10 mouse cellular contexts compared by ENCODE assay signal in the genomic region with DNA sequence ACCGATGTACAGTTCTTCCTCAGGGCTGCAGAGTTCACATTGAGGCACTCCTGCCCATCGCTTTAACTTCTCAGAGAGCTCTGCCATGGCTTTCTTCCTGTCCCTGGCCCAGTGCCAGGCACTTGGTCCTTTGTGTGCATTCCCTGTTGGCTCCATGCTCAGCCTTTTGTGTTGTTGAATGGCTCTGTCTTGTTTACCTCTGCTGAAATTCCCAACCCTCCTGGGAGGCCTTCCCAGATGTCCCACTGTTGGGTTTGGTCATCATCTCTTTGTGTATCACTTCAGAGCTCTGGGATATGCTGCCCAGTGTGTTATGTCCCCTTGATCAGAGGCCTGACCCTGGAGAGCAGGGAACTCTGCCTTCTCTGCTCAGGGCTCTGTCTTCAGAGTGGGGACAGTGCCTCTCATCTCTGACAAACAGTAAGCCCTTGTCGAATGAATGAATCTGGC.
A peak's percentile ranks its signal among the peaks of the same experiment; 100 is the strongest.
DNase-seq lines count a peak whose midpoint lies in the region; ATAC-seq and TF ChIP-seq lines count a peak whose summit lies in the region.
"Had no signal": no experiment of that assay in that cellular context is flagged by ENCODE, and none has a peak within 500 bp of the region (broad histone marks: within the 10 kb centered on the region; RNA-seq: fewer than 3 reads in every experiment).

No protein-coding gene starts in this region.

- no peak overlapping the region for H3K4me2 ChIP-seq in neural tube, embryonic 11.5 days (ENCODE audit: low read depth)
- no peak overlapping the region for H3K4me2 ChIP-seq in forebrain, embryonic 14.5 days (ENCODE audit: low read length)
- H3K4me2 ChIP-seq in midbrain, embryonic 11.5 days: no peak overlapping the region
- no peak overlapping the region for H3K4me2 ChIP-seq in stomach, postnatal 0 days (replicated peaks; ENCODE audit: low read depth)
- H3K4me2 ChIP-seq: liver, embryonic 15.5 days had no signal

- WGBS in neural tube, embryonic 11.5 days: 55% methylated on average over 3 of the region's 3 CpGs
- WGBS in forebrain, embryonic 14.5 days: 7% methylated on average over 3 of the region's 3 CpGs
- WGBS in midbrain, embryonic 11.5 days: 55% methylated on average over 3 of the region's 3 CpGs
- WGBS in stomach, postnatal 0 days: 57% methylated on average over 3 of the region's 3 CpGs

- peak; percentile 45; the same call in 1 of the 2 replicates for ATAC-seq in neural tube, embryonic 11.5 days (ENCODE audit: insufficient read depth, low FRiP score, low TSS enrichment)
- ATAC-seq in forebrain, embryonic 14.5 days: peak; percentile 79
- ATAC-seq in midbrain, embryonic 11.5 days (ENCODE audit: low FRiP score): peak; percentile 75
- ATAC-seq in stomach, postnatal 0 days (ENCODE audit: low FRiP score, low TSS enrichment): no peak

- no peaks in the 10 kb centered on the region for H3K27me3 ChIP-seq in neural tube, embryonic 11.5 days (ENCODE audit: control insufficient read depth, insufficient read depth, low read length)
- no peaks in the 10 kb centered on the region for H3K27me3 ChIP-seq in forebrain, embryonic 14.5 days (replicated peaks; ENCODE audit: control insufficient read depth, insufficient read depth, low read length)
- H3K27me3 ChIP-seq in midbrain, embryonic 11.5 days (ENCODE audit: control insufficient read depth, insufficient read depth, low read length): no peaks in the 10 kb centered on the region
- H3K27me3 ChIP-seq in stomach, postnatal 0 days (ENCODE audit: control insufficient read depth, insufficient read depth, low read length): no peaks in the 10 kb centered on the region
- H3K27me3 ChIP-seq: liver, embryonic 15.5 days had no signal

- no peak for TF ChIP-seq CTCF in stomach, postnatal 0 days (IDR thresholded peaks at IDR 0.05; ENCODE audit: low read depth)
- TF ChIP-seq CTCF in gastrocnemius, adult 2 months (IDR thresholded peaks at IDR 0.05): no peak

- H3K36me3 ChIP-seq in neural tube, embryonic 11.5 days (ENCODE audit: control insufficient read depth, insufficient read depth, low read length): no peaks in the 10 kb centered on the region
- H3K36me3 ChIP-seq in forebrain, embryonic 14.5 days (ENCODE audit: control insufficient read depth, insufficient read depth, low read length): no peaks in the 10 kb centered on the region
- no peaks in the 10 kb centered on the region for H3K36me3 ChIP-seq in midbrain, embryonic 11.5 days (ENCODE audit: control insufficient read depth, insufficient read depth, low read length)
- no peaks in the 10 kb centered on the region for H3K36me3 ChIP-seq in stomach, postnatal 0 days (ENCODE audit: control insufficient read depth, insufficient read depth, low read length)
- H3K36me3 ChIP-seq: liver, embryonic 15.5 days had no signal

- peaks cover 13% of the 10 kb centered on the region for H3K4me1 ChIP-seq in neural tube, embryonic 11.5 days (ENCODE audit: control insufficient read depth, insufficient read depth, low read length)
- peaks cover 14% of the 10 kb centered on the region for H3K4me1 ChIP-seq in forebrain, embryonic 14.5 days (ENCODE audit: control insufficient read depth, insufficient read depth, low read length)
- peaks cover 10% of the 10 kb centered on the region; the same call in 1 of the 2 replicates for H3K4me1 ChIP-seq in midbrain, embryonic 11.5 days (ENCODE audit: control insufficient read depth, insufficient read depth, low read length)
- H3K4me1 ChIP-seq in stomach, postnatal 0 days (replicated peaks; ENCODE audit: control insufficient read depth, insufficient read depth): no peaks in the 10 kb centered on the region
- H3K4me1 ChIP-seq: liver, embryonic 15.5 days had no signal

- peak overlapping the region; percentile 63; the same call in 1 of the 2 replicates for H3K27ac ChIP-seq in neural tube, embryonic 11.5 days (ENCODE audit: low read depth, low read length)
- peak overlapping the region; percentile 57; the same call in 1 of the 2 replicates for H3K27ac ChIP-seq in forebrain, embryonic 14.5 days (ENCODE audit: low read depth, low read length)
- H3K27ac ChIP-seq in midbrain, embryonic 11.5 days (ENCODE audit: low read depth, low read length): 0 out of 2 replicates have a peak overlapping the region, but pooled peaks have one; percentile 4
- H3K27ac ChIP-seq in stomach, postnatal 0 days (replicated peaks): no peak overlapping the region
- H3K27ac ChIP-seq in gastrocnemius, adult 2 months: no peak overlapping the region
- H3K27ac ChIP-seq: liver, embryonic 15.5 days had no signal

- no peak overlapping the region for H3K9ac ChIP-seq in neural tube, embryonic 11.5 days (ENCODE audit: low read length)
- 0 out of 2 replicates have a peak overlapping the region, but pooled peaks have one; percentile 14 for H3K9ac ChIP-seq in forebrain, embryonic 14.5 days (ENCODE audit: low read length)
- no peak overlapping the region for H3K9ac ChIP-seq in midbrain, embryonic 11.5 days (ENCODE audit: low read length)
- no peak overlapping the region for H3K9ac ChIP-seq in stomach, postnatal 0 days (ENCODE audit: low read length)
- H3K9ac ChIP-seq: liver, embryonic 15.5 days had no signal

- DNase-seq in neural tube, embryonic 11.5 days (ENCODE audit: low spot score): peak; percentile 59
- no peak for DNase-seq in neural tube, embryonic 10.5 days (ENCODE audit: extremely low spot score, low spot score)
- peak; percentile 69 for DNase-seq in forebrain, embryonic 14.5 days (ENCODE audit: low spot score)
- peak; percentile 84 for DNase-seq in midbrain, embryonic 11.5 days (ENCODE audit: low spot score, missing footprints)
- no peak for DNase-seq in stomach, postnatal 0 days (ENCODE audit: low spot score)
- no peak for DNase-seq in gastrocnemius, adult 2 months
- DNase-seq in thymus, adult 18-20 months: no peak
- DNase-seq: heart, adult 18-20 months; heart, postnatal 4 days had no signal

- H3K9me3 ChIP-seq in neural tube, embryonic 11.5 days (ENCODE audit: control insufficient read depth, low read length): no peaks in the 10 kb centered on the region
- no peaks in the 10 kb centered on the region for H3K9me3 ChIP-seq in forebrain, embryonic 14.5 days (replicated peaks; ENCODE audit: control insufficient read depth, low read length)
- H3K9me3 ChIP-seq in midbrain, embryonic 11.5 days (ENCODE audit: control insufficient read depth, low read length): no peaks in the 10 kb centered on the region
- H3K9me3 ChIP-seq in stomach, postnatal 0 days (ENCODE audit: control insufficient read depth, low read length): no peaks in the 10 kb centered on the region
- H3K9me3 ChIP-seq: liver, embryonic 15.5 days had no signal

- intact Hi-C loops in gastrocnemius, adult 2 months (cut with DNase I): no loop called here

- H3K4me3 ChIP-seq in neural tube, embryonic 11.5 days (ENCODE audit: low read depth, low read length): no peak overlapping the region
- H3K4me3 ChIP-seq in forebrain, embryonic 14.5 days (ENCODE audit: low read depth, low read length): no peak overlapping the region
- no peak overlapping the region for H3K4me3 ChIP-seq in midbrain, embryonic 11.5 days (ENCODE audit: low read depth, low read length)
- H3K4me3 ChIP-seq in stomach, postnatal 0 days (ENCODE audit: low read depth, low read length): no peak overlapping the region
- H3K4me3 ChIP-seq in gastrocnemius, adult 2 months: no peak overlapping the region
- H3K4me3 ChIP-seq: liver, embryonic 15.5 days had no signal

- TF ChIP-seq EP300 in stomach, postnatal 0 days (optimal IDR thresholded peaks at IDR 0.05): no peak

Comparison
In these comparisons a context has a peak if more than half of its experiments do, and no peak if none do; other contexts are left out.
1. DNase-seq: peak in neural tube, embryonic 11.5 days (single experiment), forebrain, embryonic 14.5 days (single experiment) and midbrain, embryonic 11.5 days (single experiment); none in neural tube, embryonic 10.5 days (single experiment), stomach, postnatal 0 days (single experiment), gastrocnemius, adult 2 months (single experiment) and thymus, adult 18-20 months (0 of 2).
2. H3K27ac ChIP-seq: peak in neural tube, embryonic 11.5 days (single experiment), forebrain, embryonic 14.5 days (single experiment) and midbrain, embryonic 11.5 days (single experiment); none in stomach, postnatal 0 days (single experiment) and gastrocnemius, adult 2 months (single experiment).